Mouse (Mus musculus) midbrain, postnatal 0 days (tissue): Measurements from ENCODE around the gene Gba2. TPM values are rescaled to one million over a fixed set of nuclear protein-coding genes. Genes with fewer than 3 reads are reported as not detected.

Experiments used
- ATAC-seq: fragments of 200-750 bp; cut with Nextera tagmentation; 2 replicates; pipeline ENCODE4 v1.8.0; 2017; ENCODE audit warnings: moderate number of reproducible peaks, mild to moderate bottlenecking, moderate TSS enrichment, moderate library complexity; ENCODE audit not compliant: low FRiP score
- DNase-seq: peaks from one replicate; pipeline ENCODE4 v3.0.0-alpha.2; 2015; ENCODE audit warnings: low spot score
- H3K27ac ChIP-seq: fragments of 300-500 bp; sonication (generic); 2 replicates; pipeline ENCODE4 v1.5.1; 2014; ENCODE audit warnings: low read depth, mild to moderate bottlenecking, low read length, mixed read lengths
- H3K27me3 ChIP-seq: fragments of 300-500 bp; sonication (generic); 2 replicates; pipeline ENCODE4 v1.6.1; 2014; ENCODE audit warnings: low read length, control low read depth, mixed read lengths; ENCODE audit not compliant: insufficient read depth
- H3K36me3 ChIP-seq: fragments of 300-500 bp; sonication (generic); 2 replicates; pipeline ENCODE4 v1.6.1; 2014; ENCODE audit warnings: low read length, control low read depth, mixed read lengths; ENCODE audit not compliant: insufficient read depth
- H3K4me1 ChIP-seq: fragments of 300-500 bp; sonication (generic); 2 replicates; pipeline ENCODE4 v1.6.1; 2014; ENCODE audit warnings: mild to moderate bottlenecking, control low read depth, antibody characterized with exemption, low read length, mixed read lengths; ENCODE audit not compliant: insufficient read depth
- H3K4me2 ChIP-seq: fragments of 300-500 bp; sonication (generic); 2 replicates; pipeline ENCODE4 v1.6.1; 2014; ENCODE audit warnings: low read depth, mild to moderate bottlenecking, low read length, mixed read lengths; ENCODE audit not compliant: poor library complexity, severe bottlenecking
- H3K4me3 ChIP-seq: fragments of 300-500 bp; sonication (generic); 2 replicates; pipeline ENCODE4 v1.5.1; 2014; ENCODE audit warnings: low read depth, mild to moderate bottlenecking, low read length, moderate library complexity
- H3K9ac ChIP-seq: fragments of 300-500 bp; sonication (generic); replicated peaks from 2 replicates; pipeline ENCODE4 v1.6.1; 2014; ENCODE audit warnings: mild to moderate bottlenecking, low read length, moderate library complexity, mixed read lengths; ENCODE audit not compliant: poor library complexity, severe bottlenecking
- H3K9me3 ChIP-seq: fragments of 300-500 bp; sonication (generic); 2 replicates; pipeline ENCODE4 v1.6.1; 2016; ENCODE audit warnings: low read length, control low read depth
- CTCF ChIP-seq: IDR thresholded peaks from 2 replicates; pipeline ENCODE4 v1.5.1; 2016; ENCODE audit warnings: antibody characterized with exemption, mild to moderate bottlenecking
- WGBS: fragments of 180-500 bp; shearing (Covaris S2); extraction: QIAGEN DNeasy Blood & Tissue Kit; methylation state at CpG from one replicate; pipeline ENCODE4 v1.1.7; 2014; 5-methylcytosine and 5-hydroxymethylcytosine counted together
- polyA plus RNA-seq: library from polyadenylated mRNA; unstranded; fragments of >200 nt; fragmentation: Nextera tagmentation; extraction: Ambion mirVana; gene quantifications from 2 replicates; pipeline ENCODE4 v1.2.1, GENCODE M21; 2015
- total RNA-seq: library from RNA; depleted of rRNA; stranded (reverse); fragments of >200 nt; gene quantifications from 2 replicates; pipeline ENCODE4 v1.2.3, GENCODE M21; 2014

Gba2 gene
- total and polyA plus RNA-seq, 2 experiments from 2014 or later: 29.3 to 47.5 TPM

DNA sequence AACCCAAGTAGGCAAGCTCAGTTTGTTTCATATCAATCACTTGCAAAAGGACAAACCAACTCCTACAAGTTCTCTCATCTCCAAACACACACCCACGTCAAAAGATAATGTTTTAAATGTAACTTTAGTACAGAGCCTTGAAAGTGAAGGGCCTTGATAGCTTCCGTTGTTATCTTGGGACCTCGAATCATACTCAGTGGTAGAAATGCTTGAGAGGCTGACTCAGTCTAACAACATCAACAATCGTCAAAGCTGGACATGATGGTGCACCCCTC is 15.1 kb downstream of the Gba2 start:
- peaks cover 43% of the 10 kb centered on the region for H3K36me3 ChIP-seq
- TF ChIP-seq CTCF: no peak
- H3K4me2 ChIP-seq: peak overlapping the region; percentile 86
- ATAC-seq: no peak
- H3K9ac ChIP-seq: peak overlapping the region; percentile 87; the same call in 1 of the 2 replicates
- WGBS: 84% methylated on average over 4 of the region's 4 CpGs
- no peaks in the 10 kb centered on the region for H3K27me3 ChIP-seq
- peak overlapping the region; percentile 93; the same call in 1 of the 2 replicates for H3K27ac ChIP-seq
- DNase-seq: no peak
- H3K4me3 ChIP-seq: peak overlapping the region; percentile 92
- H3K9me3 ChIP-seq: no peaks in the 10 kb centered on the region
- peaks cover 23% of the 10 kb centered on the region for H3K4me1 ChIP-seq

DNA sequence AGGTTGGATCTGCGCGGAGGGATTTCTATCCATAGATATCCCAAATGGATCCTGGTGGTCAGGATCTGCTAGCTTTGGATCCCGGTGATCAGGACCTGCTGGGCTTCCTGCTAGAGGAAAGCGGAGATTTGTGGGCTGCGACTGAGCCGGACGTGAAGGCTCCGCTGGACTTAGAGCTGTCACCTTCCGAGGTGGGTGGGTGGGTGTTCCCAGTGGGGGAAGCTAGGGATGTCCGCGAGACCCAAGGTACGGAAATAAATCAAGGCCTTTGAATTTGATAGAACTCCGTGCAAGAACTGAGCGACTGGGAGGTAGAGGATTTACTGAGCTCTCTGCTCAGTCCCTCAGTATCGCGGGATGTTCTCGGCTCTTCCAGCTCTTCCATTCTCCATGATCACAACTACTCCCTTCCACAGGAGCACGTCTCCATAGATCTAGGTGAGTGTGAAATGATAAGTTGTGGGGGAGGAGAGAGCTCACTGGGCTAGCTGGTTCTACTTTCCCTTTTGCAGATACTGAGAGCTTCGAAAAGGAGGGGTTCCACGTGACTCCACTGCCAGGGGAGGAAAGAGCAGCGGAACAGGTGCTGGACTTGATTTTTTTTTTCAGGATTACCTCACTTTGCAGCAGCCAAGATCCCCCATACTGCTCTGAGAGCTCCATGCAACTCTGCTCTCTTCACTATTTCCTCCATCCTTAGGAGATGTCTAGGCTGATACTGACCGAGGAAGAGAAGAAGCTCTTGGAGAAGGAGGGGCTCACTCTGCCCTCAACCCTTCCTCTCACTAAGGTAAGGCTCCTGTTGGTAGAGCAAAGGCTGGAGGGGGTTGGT is 15.7 kb downstream of the Gba2 start:
- peak overlapping the region; percentile 92 for H3K4me3 ChIP-seq
- H3K27me3 ChIP-seq: no peaks in the 10 kb centered on the region
- DNase-seq (peak; percentile 16), ATAC-seq (peak; percentile 18; the same call in 1 of the 2 replicates)
- no peak for TF ChIP-seq CTCF
- WGBS: 6% methylated on average over 22 of the region's 22 CpGs
- H3K27ac ChIP-seq: peak overlapping the region; percentile 93
- H3K4me2 ChIP-seq: peak overlapping the region; percentile 86
- no peaks in the 10 kb centered on the region for H3K9me3 ChIP-seq
- H3K36me3 ChIP-seq: peaks cover 38% of the 10 kb centered on the region
- peaks cover 23% of the 10 kb centered on the region for H3K4me1 ChIP-seq
- H3K9ac ChIP-seq: peak overlapping the region; percentile 87

DNA sequence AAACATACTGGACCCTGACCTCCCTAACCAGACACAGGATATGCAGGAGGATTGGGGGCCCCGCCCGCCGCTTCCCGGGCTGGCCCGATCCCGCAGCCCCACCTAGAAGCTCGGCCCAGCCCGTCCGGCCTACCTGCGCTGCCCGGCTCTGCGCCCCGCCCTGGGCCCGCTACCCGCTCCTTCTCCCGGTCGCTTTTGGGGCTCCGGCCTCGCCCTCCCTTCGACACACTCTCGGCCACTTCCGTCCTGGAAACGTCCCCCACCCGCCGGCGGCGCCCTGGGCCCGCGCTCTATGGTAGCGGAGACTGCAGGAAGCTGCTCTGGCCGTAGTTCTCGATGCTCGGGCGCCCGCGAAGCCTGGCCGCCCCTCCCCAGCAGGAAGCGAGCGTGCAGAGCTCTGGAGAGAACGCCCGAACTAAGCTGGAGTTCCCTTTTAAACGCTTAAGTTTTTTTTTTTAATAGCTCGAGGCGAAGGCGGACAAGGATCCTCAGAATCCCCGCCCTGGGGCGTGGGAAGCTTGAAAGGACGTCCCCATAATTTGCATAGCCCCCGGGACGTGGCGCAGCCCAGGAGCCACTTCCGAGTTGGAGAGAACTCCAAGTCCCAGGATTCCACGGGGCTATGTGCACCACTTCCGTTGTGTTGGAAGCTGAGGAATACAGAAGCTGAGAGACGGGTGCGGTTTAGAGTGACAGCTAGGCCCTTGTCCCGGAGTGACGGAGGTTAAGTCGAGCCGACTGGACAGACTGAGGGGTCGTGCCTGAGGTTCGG is 16.5 kb downstream of the Gba2 start, which contains the start of the genes Creb3 and Tln1:
Creb3 (plus strand) TSS at position 336 of the 772 bp plus-strand sequence.
Tln1 (minus strand) TSS at position 695 of the 772 bp plus-strand sequence.
- TF ChIP-seq CTCF: peak; percentile 20
- ATAC-seq (peak; percentile 96), DNase-seq (peak; percentile 97)
- H3K9ac ChIP-seq: peak within 1 kb of the TSS; percentile 87
- H3K27ac ChIP-seq: peak within 1 kb of the TSS; percentile 93
- peak within 1 kb of the TSS; percentile 86 for H3K4me2 ChIP-seq
- WGBS: under 1% methylated on average over 62 of the region's 62 CpGs
- no peaks in the 10 kb centered on the region for H3K27me3 ChIP-seq
- peaks cover 30% of the 10 kb centered on the region for H3K36me3 ChIP-seq
- no peaks in the 10 kb centered on the region for H3K9me3 ChIP-seq
- peaks cover 23% of the 10 kb centered on the region for H3K4me1 ChIP-seq
- peak within 1 kb of the TSS; percentile 92 for H3K4me3 ChIP-seq

DNA sequence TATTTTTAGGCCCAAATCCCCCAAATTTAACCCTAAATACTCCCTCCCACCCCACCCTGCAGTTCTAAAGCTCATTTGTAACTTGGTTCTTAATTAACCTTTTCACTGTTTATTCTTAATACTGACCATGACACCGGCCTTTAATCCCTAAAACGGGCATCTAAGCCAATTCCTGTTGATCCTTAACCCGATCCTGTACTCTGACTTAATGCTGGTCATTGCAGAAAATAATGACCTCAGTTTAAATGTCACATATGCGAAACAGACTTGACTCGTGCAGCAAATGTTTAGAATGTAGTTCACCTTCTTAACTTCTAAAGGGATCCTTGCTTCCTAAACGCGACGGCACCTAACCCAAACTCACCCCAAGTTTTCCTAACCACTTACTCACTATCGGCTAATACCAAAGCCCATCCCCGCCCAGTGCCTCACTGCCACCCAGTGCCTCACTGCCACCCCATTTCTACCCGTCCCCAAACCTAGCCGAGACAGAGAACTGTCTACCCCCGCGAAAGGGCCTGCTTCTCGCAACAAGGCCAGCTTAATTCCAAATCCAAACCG is 17.2 kb downstream of the Gba2 start:
- ATAC-seq (peak; percentile 25), DNase-seq (peak; percentile 8)
- no peaks in the 10 kb centered on the region for H3K27me3 ChIP-seq
- peak overlapping the region; percentile 92 for H3K4me3 ChIP-seq
- peaks cover 28% of the 10 kb centered on the region for H3K36me3 ChIP-seq
- peak overlapping the region; percentile 86 for H3K4me2 ChIP-seq
- H3K27ac ChIP-seq: peak overlapping the region; percentile 93
- peak overlapping the region; percentile 87 for H3K9ac ChIP-seq
- H3K9me3 ChIP-seq: no peaks in the 10 kb centered on the region
- 1% methylated on average over 16 of the region's 16 CpGs for WGBS
- no peak for TF ChIP-seq CTCF
- H3K4me1 ChIP-seq: peaks cover 23% of the 10 kb centered on the region

DNA sequence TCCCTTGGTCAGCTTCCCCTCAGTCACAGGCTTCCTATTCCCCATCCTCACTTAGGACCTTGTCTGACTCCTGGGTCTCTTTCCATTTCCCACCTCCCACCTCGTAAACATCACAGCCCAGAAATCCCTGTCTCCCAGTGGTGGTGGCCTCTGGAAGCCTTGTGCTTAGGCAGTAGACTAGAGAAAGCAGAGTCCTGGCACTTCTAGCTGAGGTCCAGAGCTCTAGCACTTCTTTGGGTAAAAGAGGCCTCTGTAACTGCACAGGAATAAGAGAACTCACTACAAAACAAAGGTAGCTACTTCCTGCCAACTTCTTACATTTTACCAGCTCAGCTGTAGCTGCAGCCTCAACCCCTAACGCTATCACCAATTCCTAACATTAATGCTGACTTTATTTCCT is 17.7 kb downstream of the Gba2 start:
- ATAC-seq (no peak), DNase-seq (no peak)
- Histone ChIP-seq H3K36me3 (peaks cover 25% of the 10 kb centered on the region), H3K4me3 (peak overlapping the region; percentile 92), H3K4me1 (peaks cover 23% of the 10 kb centered on the region), H3K4me2 (peak overlapping the region; percentile 86), H3K27ac (no peak overlapping the region), H3K27me3 (no peaks in the 10 kb centered on the region), H3K9ac (peak overlapping the region; percentile 87), H3K9me3 (no peaks in the 10 kb centered on the region)
- no peak for TF ChIP-seq CTCF
- WGBS: 34% methylated on average over 2 of the region's 2 CpGs
